Mouse (Mus musculus) frontal cortex, postnatal 10 days (tissue): ENCODE data around the gene Pfn3.

Experiments used
- DNase-seq, 2 experiments: peaks; one replicate each; pipeline ENCODE4 v3.0.0; 2022; ENCODE audit warnings: low spot score in 2 of 2, mixed read lengths in 1 of 2

The Pfn3 gene

GRCm38 (mm10) chr13:55430566-55430965 lies 15.5 kb upstream of the Pfn3 start:
- DNase-seq = no peak

- DNase-seq = no peak
These were observed 14.3 kb upstream of the Pfn3 start for GRCm38 (mm10) chr13:55429226-55429888.

- DNase-seq = no peak
These were observed 11.6 kb upstream of the Pfn3 start, which contains the start of gene F12 for GRCm38 (mm10) chr13:55426613-55427012. TSS of gene F12 (minus strand) at chr13:55426793.

GRCm38 (mm10) chr13:55420933-55421800 lies 6.1 kb upstream of the Pfn3 start:
- peak in 1 of 2 experiments; percentile 73 for DNase-seq

GRCm38 (mm10) chr13:55420018-55420932 lies 5.2 kb upstream of the Pfn3 start:
- DNase-seq = no peak

- no peak for DNase-seq
These were observed 4.1 kb upstream of the Pfn3 start for GRCm38 (mm10) chr13:55419142-55419541.

- DNase-seq = peak; percentile 55 to 81
These were observed 3.0 kb upstream of the Pfn3 start for GRCm38 (mm10) chr13:55418004-55418403.

GRCm38 (mm10) chr13:55413333-55413732 lies 1.7 kb downstream of the Pfn3 start:
- DNase-seq = no peak

- DNase-seq = no peak
These were observed 2.3 kb downstream of the Pfn3 start for GRCm38 (mm10) chr13:55412643-55413307.

- no peak for DNase-seq
These were observed 3.2 kb downstream of the Pfn3 start for GRCm38 (mm10) chr13:55411826-55412225.

GRCm38 (mm10) chr13:55408546-55409120 lies 6.4 kb downstream of the Pfn3 start:
- no peak for DNase-seq

GRCm38 (mm10) chr13:55407341-55407740 lies 7.7 kb downstream of the Pfn3 start:
- DNase-seq = no peak

- no peak for DNase-seq
These were observed 9.1 kb downstream of the Pfn3 start for GRCm38 (mm10) chr13:55405783-55406390.

GRCm38 (mm10) chr13:55404853-55405782 lies 9.9 kb downstream of the Pfn3 start:
- DNase-seq = peak; percentile 50 to 77

- no peak for DNase-seq
These were observed 10.8 kb downstream of the Pfn3 start for GRCm38 (mm10) chr13:55403935-55404852.

- DNase-seq = no peak
These were observed 11.8 kb downstream of the Pfn3 start for GRCm38 (mm10) chr13:55403266-55403665.

- no peak for DNase-seq
These were observed 15.0 kb downstream of the Pfn3 start for GRCm38 (mm10) chr13:55400039-55400346.

GRCm38 (mm10) chr13:55399300-55400038 lies 15.6 kb downstream of the Pfn3 start:
- no peak for DNase-seq
